Mouse (Mus musculus): Measurements from ENCODE around the gene Elovl4.

GRCm38 (mm10) chr9:83797898-83798297 is 8.2 kb downstream of the Elovl4 start:
- TF ChIP-seq CTCF (IDR thresholded peaks at IDR 0.05; ENCODE audit: low read depth) (no peak), EP300 (optimal IDR thresholded peaks at IDR 0.05) (no peak)

Measured in stomach, postnatal 0 days (tissue).